Mouse (Mus musculus) testis, adult 2 months (tissue): ENCODE results near the gene Rybp. TPM values are rescaled to one million over a fixed set of nuclear protein-coding genes. Genes with fewer than 3 reads are reported as not detected.

Experiments
- H3K27ac ChIP-seq: fragments of 200-500 bp; 2 replicates; pipeline ENCODE4 v1.5.1; 2012; ENCODE audit warnings: low read depth, low read length; ENCODE audit not compliant: control insufficient read depth, insufficient read depth
- H3K27me3 ChIP-seq: fragments of 200-500 bp; 2 replicates; pipeline ENCODE4 v1.6.1; 2012; ENCODE audit warnings: mild to moderate bottlenecking, low read length, moderate library complexity; ENCODE audit not compliant: control insufficient read depth, insufficient read depth
- H3K36me3 ChIP-seq: fragments of 200-500 bp; 2 replicates; pipeline ENCODE4 v1.6.1; 2012; ENCODE audit warnings: mild to moderate bottlenecking, low read length; ENCODE audit not compliant: control insufficient read depth, insufficient read depth
- H3K4me1 ChIP-seq: fragments of 200-500 bp; 2 replicates; pipeline ENCODE4 v1.6.1; 2012; ENCODE audit warnings: low read length; ENCODE audit not compliant: control insufficient read depth, insufficient read depth
- H3K4me3 ChIP-seq: fragments of 200-500 bp; 2 replicates; pipeline ENCODE4 v1.5.1; 2012; ENCODE audit warnings: low read depth, mild to moderate bottlenecking, low read length, moderate library complexity, mixed read lengths; ENCODE audit not compliant: control insufficient read depth
- CTCF ChIP-seq: fragments of 200-500 bp; IDR thresholded peaks from 2 replicates; pipeline ENCODE4 v1.5.1; 2012; ENCODE audit warnings: low read depth, mild to moderate bottlenecking, inconsistent platforms, low read length, moderate library complexity; ENCODE audit not compliant: control insufficient read depth, insufficient read depth, insufficient replicate concordance
- POLR2A ChIP-seq: fragments of 200-500 bp; IDR thresholded peaks from 2 replicates; pipeline ENCODE4 v1.6.1; 2012; ENCODE audit warnings: low read depth, mild to moderate bottlenecking, inconsistent platforms, low read length, moderate library complexity; ENCODE audit not compliant: control insufficient read depth
- polyA plus RNA-seq: library from polyadenylated mRNA; depleted of rRNA; stranded (reverse); fragments of >200 nt; gene quantifications from 2 replicates; pipeline ENCODE4 v1.2.3, GENCODE M21; 2012

The Rybp gene
- polyA plus RNA-seq, 1 experiment, result 43.4 TPM

GRCm38 (mm10) chr6:100188883-100189743 lies 98.2 kb downstream of the Rybp start:
- Histone ChIP-seq H3K27me3 (no peaks in the 10 kb centered on the region), H3K36me3 (no peaks in the 10 kb centered on the region), H3K27ac (no peak overlapping the region), H3K4me3 (no peak overlapping the region), H3K4me1 (no peaks in the 10 kb centered on the region; the same call in none of the 2 replicates)
- TF ChIP-seq POLR2A (no peak), CTCF (no peak)

DNA sequence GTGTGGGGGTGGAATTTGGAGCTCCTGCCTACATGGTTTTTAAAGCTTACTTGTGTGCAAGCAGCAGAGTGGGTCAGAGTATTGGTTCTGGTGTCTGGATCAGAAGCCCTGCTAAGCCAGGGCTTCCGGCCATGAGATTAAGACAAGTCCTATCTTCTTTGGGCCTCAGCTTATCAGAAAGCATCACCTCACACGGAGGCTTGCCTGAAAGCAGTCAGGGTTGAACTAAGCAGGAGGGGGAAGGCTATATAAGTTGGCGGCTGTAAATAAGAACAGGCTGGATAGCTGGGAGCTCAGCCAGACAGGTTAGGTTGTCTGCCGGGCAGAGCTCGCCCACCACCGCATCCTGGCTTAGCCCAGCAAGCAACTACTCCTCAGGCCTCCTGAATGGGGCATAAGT lies 99.5 kb downstream of the Rybp start:
- H3K4me3 ChIP-seq, result no peak overlapping the region
- TF ChIP-seq POLR2A (no peak), CTCF (no peak)
- no peaks in the 10 kb centered on the region for H3K27me3 ChIP-seq
- H3K27ac ChIP-seq, result no peak overlapping the region
- H3K4me1 ChIP-seq, result no peaks in the 10 kb centered on the region; the same call in none of the 2 replicates
- H3K36me3 ChIP-seq, result no peaks in the 10 kb centered on the region

GRCm38 (mm10) chr6:100186789-100187188 lies 100.5 kb downstream of the Rybp start:
- H3K4me3 ChIP-seq, result no peak overlapping the region
- H3K36me3 ChIP-seq, result no peaks in the 10 kb centered on the region
- no peak for TF ChIP-seq POLR2A
- TF ChIP-seq CTCF, result no peak
- H3K27ac ChIP-seq, result no peak overlapping the region
- no peaks in the 10 kb centered on the region; the same call in none of the 2 replicates for H3K4me1 ChIP-seq
- H3K27me3 ChIP-seq, result no peaks in the 10 kb centered on the region

DNA sequence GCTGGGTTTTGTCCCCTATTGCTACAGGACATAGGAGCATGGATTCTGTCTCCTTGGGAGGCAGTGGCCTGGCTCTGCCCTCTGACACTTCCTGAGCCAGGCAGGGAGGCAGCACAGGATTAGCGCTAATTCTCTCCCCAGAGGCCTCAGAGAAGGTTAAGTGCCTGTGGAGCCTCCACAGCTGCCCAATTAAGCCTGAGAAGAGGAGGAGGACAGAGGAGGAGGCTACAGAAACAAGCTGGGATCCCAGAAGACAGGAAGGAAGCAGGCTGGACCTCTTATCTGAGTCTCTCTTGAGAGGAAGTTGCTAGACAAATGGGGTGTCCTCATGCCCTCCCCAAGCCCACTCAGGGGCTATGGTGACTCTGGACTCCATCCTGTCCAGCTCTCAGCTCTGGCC lies 101.8 kb downstream of the Rybp start:
- no peaks in the 10 kb centered on the region for H3K27me3 ChIP-seq
- no peak overlapping the region for H3K4me3 ChIP-seq
- no peak for TF ChIP-seq POLR2A
- TF ChIP-seq CTCF, result no peak
- no peaks in the 10 kb centered on the region for H3K4me1 ChIP-seq
- H3K36me3 ChIP-seq, result no peaks in the 10 kb centered on the region
- no peak overlapping the region for H3K27ac ChIP-seq

DNA sequence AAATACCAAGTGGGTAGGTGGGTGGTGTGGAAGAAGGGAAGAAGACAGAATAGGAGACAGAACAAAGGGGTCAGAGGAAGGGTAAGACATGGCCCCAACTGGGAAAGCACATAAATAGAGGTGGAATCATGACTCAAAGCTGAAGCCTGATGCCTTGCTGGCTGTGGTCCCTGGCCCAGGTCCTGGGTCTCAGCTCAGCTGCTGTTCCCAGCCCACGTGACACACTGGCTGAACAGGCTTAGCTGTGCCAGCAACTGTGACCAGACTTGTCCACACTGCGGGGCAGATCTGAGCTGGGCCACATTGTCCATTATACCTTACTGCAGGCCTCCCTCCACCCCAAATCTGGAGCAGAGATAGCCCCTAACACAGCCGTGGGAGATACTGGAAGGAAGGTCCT lies 103.9 kb downstream of the Rybp start:
- Histone ChIP-seq H3K36me3 (no peaks in the 10 kb centered on the region), H3K27me3 (no peaks in the 10 kb centered on the region), H3K27ac (no peak overlapping the region), H3K4me1 (no peaks in the 10 kb centered on the region), H3K4me3 (no peak overlapping the region)
- TF ChIP-seq CTCF (no peak), POLR2A (no peak)

DNA sequence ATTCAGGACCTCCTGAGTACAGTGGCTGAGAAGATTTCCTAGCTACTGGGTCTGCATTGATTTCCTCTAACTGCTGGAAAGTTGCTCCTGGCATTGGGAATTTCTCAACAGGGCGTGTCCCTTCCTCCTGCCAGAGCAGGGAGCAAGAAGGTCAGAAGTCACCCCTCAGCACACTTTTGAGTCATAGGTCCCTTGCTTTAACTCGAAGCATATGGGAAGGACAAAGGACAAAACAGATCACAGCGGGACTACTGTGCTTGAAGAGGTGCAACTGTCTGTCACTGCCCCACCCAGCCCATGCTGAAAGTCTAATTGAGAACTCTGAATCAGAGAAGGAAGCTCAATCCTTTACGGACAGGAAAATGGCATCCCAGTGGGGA lies 106.4 kb downstream of the Rybp start:
- H3K27ac ChIP-seq, result no peak overlapping the region
- no peak overlapping the region for H3K4me3 ChIP-seq
- peaks cover 2% of the 10 kb centered on the region for H3K4me1 ChIP-seq
- TF ChIP-seq POLR2A (no peak), CTCF (no peak)
- H3K27me3 ChIP-seq, result no peaks in the 10 kb centered on the region
- no peaks in the 10 kb centered on the region for H3K36me3 ChIP-seq

- no peak overlapping the region for H3K4me3 ChIP-seq
- peaks cover 2% of the 10 kb centered on the region for H3K4me1 ChIP-seq
- H3K27me3 ChIP-seq, result no peaks in the 10 kb centered on the region
- H3K36me3 ChIP-seq, result no peaks in the 10 kb centered on the region
- no peak overlapping the region for H3K27ac ChIP-seq
- TF ChIP-seq POLR2A (no peak), CTCF (no peak)
Measured at GRCm38 (mm10) chr6:100180213-100180882, 106.9 kb downstream of the Rybp start.

DNA sequence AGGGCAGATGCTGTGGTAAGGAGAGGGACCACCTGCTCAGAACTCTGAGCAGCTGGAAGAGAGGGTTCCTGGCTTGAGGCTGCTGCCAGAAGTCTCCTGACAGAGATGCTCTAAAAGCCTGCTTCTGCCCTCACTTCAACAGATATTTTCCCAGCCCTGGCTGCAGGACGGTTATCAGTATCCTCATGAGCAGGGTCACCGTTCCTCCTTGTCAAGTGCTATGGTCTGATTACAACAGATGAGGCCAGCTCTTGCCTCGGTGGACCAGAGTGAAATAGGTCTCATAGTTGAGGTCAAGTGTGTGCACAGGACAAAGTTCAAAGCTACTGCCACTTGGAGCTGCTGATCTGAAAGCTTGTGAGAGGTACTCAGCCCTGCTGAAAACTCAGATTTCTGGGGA lies 108.5 kb downstream of the Rybp start:
- Histone ChIP-seq H3K27me3 (no peaks in the 10 kb centered on the region), H3K27ac (no peak overlapping the region), H3K36me3 (no peaks in the 10 kb centered on the region), H3K4me3 (no peak overlapping the region), H3K4me1 (peaks cover 2% of the 10 kb centered on the region)
- TF ChIP-seq CTCF (no peak), POLR2A (no peak)
